Mouse (Mus musculus) C2C12 (cell line): ENCODE data around the gene Bend5.

Experiments used
- CEBPB ChIP-seq: IDR thresholded peaks from one replicate; pipeline ENCODE4 v1.6.1; 2011; ENCODE audit warnings: low read depth, mild to moderate bottlenecking, control low read depth, moderate library complexity
- CTCF ChIP-seq: IDR thresholded peaks from one replicate; pipeline ENCODE4 v1.5.1; 2011; ENCODE audit not compliant: control insufficient read depth, insufficient read depth, insufficient read length
- MYOG ChIP-seq: IDR thresholded peaks from one replicate; pipeline ENCODE4 v1.6.1; 2011; ENCODE audit not compliant: control insufficient read depth, insufficient read length; ENCODE audit errors: extremely low read depth
- USF1 ChIP-seq: IDR thresholded peaks from one replicate; pipeline ENCODE4 v1.6.1; 2011; ENCODE audit warnings: low read depth, mild to moderate bottlenecking, control low read depth, moderate library complexity

- no peak for TF ChIP-seq CTCF
- no peak for TF ChIP-seq MYOG
- TF ChIP-seq CEBPB = no peak
- no peak for TF ChIP-seq USF1
These were observed 42.8 kb downstream of the Bend5 start for GRCm38 (mm10) chr4:111457568-111457967.
